In genomic region chr7:126487052-126487483, GRCm38 (mm10) we compare ENCODE assay signal across 8 mouse cellular contexts. TPM values are rescaled to one million over a fixed set of nuclear protein-coding genes. Genes with fewer than 3 reads are reported as not detected.
A peak's percentile ranks its signal among the peaks of the same experiment; 100 is the strongest.
DNase-seq lines count a peak whose midpoint lies in the region; ATAC-seq and TF ChIP-seq lines count a peak whose summit lies in the region.

Gene Tufm, plus strand, starts transcription at chr7:126487361.

- peak; percentile 72 for ATAC-seq in erythroblast, adult 5-6 weeks (replicated peaks; ENCODE audit: low FRiP score, poor library complexity, severe bottlenecking)
- ATAC-seq in heart, embryonic 11.5 days (replicated peaks; ENCODE audit: insufficient number of reproducible peaks, low FRiP score, low TSS enrichment): peak; percentile 85
- peak; percentile 92 for ATAC-seq in kidney, postnatal 0 days (replicated peaks; ENCODE audit: low FRiP score, low read depth)
- ATAC-seq in liver, embryonic 11.5 days (replicated peaks; ENCODE audit: low FRiP score): peak; percentile 87
- ATAC-seq in stomach, embryonic 14.5 days (ENCODE audit: insufficient number of reproducible peaks, insufficient read depth, low FRiP score, low read depth): peak; percentile 90

- H3K27ac ChIP-seq in heart, embryonic 11.5 days (ENCODE audit: low read depth, low read length): peak within 1 kb of the TSS; percentile 51
- H3K27ac ChIP-seq in kidney, postnatal 0 days: peak within 1 kb of the TSS; percentile 55
- H3K27ac ChIP-seq in liver, embryonic 11.5 days (ENCODE audit: low read depth, low read length): peak within 1 kb of the TSS; percentile 67
- H3K27ac ChIP-seq in stomach, embryonic 14.5 days (ENCODE audit: low read length): peak within 1 kb of the TSS; percentile 79

- H3K27me3 ChIP-seq in heart, embryonic 11.5 days (ENCODE audit: control insufficient read depth, insufficient read depth, low read length): no peaks in the 10 kb centered on the region
- no peaks in the 10 kb centered on the region for H3K27me3 ChIP-seq in kidney, postnatal 0 days (ENCODE audit: insufficient read depth, low read length)
- no peaks in the 10 kb centered on the region for H3K27me3 ChIP-seq in liver, embryonic 11.5 days (replicated peaks; ENCODE audit: control insufficient read depth, insufficient read depth, low read length)
- no peaks in the 10 kb centered on the region for H3K27me3 ChIP-seq in stomach, embryonic 14.5 days (ENCODE audit: control insufficient read depth, insufficient read depth, low read length)

- peak; percentile 66 for TF ChIP-seq CTCF in kidney, postnatal 0 days (IDR thresholded peaks at IDR 0.05; ENCODE audit: low read depth)

- H3K4me1 ChIP-seq in heart, embryonic 11.5 days (ENCODE audit: control insufficient read depth, insufficient read depth, low read length): 0 out of 2 replicates have a peak, but pooled peaks cover 4% of the 10 kb centered on the region
- H3K4me1 ChIP-seq in kidney, postnatal 0 days (replicated peaks; ENCODE audit: insufficient read depth, low read length): peaks cover 6% of the 10 kb centered on the region; the same call in 1 of the 2 replicates
- peaks cover 6% of the 10 kb centered on the region for H3K4me1 ChIP-seq in liver, embryonic 11.5 days (replicated peaks; ENCODE audit: control insufficient read depth, insufficient read depth, low read length)
- 0 out of 2 replicates have a peak, but pooled peaks cover 8% of the 10 kb centered on the region for H3K4me1 ChIP-seq in stomach, embryonic 14.5 days (ENCODE audit: control insufficient read depth, insufficient read depth, low read length)

- peak within 1 kb of the TSS; percentile 67 for H3K4me3 ChIP-seq in heart, embryonic 11.5 days (ENCODE audit: low read depth, low read length)
- peak within 1 kb of the TSS; percentile 61 for H3K4me3 ChIP-seq in kidney, postnatal 0 days (replicated peaks; ENCODE audit: low read depth, low read length)
- peak within 1 kb of the TSS; percentile 72 for H3K4me3 ChIP-seq in liver, embryonic 11.5 days (ENCODE audit: low read depth, low read length)
- peak within 1 kb of the TSS; percentile 59 for H3K4me3 ChIP-seq in stomach, embryonic 14.5 days (ENCODE audit: low read depth, low read length)

- peak; percentile 91 to 92 for DNase-seq in B cell, adult 2 months
- DNase-seq in brain, adult 2 months (ENCODE audit: low read depth, low spot score): peak; percentile 100
- DNase-seq in kidney, postnatal 0 days (ENCODE audit: low spot score): peak; percentile 100
- peak; percentile 92 for DNase-seq in liver, embryonic 11.5 days (ENCODE audit: low spot score)
- peak; percentile 79 for DNase-seq in naive thymus-derived CD4-positive, alpha-beta T cell, adult 2 months (ENCODE audit: low read depth)

- H3K9me3 ChIP-seq in heart, embryonic 11.5 days (replicated peaks; ENCODE audit: control insufficient read depth, low read length): no peaks in the 10 kb centered on the region
- H3K9me3 ChIP-seq in kidney, postnatal 0 days (replicated peaks; ENCODE audit: low read length): no peaks in the 10 kb centered on the region
- no peaks in the 10 kb centered on the region for H3K9me3 ChIP-seq in liver, embryonic 11.5 days (ENCODE audit: control insufficient read depth, low read length)
- no peaks in the 10 kb centered on the region for H3K9me3 ChIP-seq in stomach, embryonic 14.5 days (ENCODE audit: control insufficient read depth, low read depth, low read length)

- H3K36me3 ChIP-seq in heart, embryonic 11.5 days (ENCODE audit: control insufficient read depth, insufficient read depth, low read length): peaks cover 10% of the 10 kb centered on the region
- H3K36me3 ChIP-seq in kidney, postnatal 0 days (ENCODE audit: insufficient read depth, low read length): peaks cover 17% of the 10 kb centered on the region; the same call in 1 of the 2 replicates
- H3K36me3 ChIP-seq in liver, embryonic 11.5 days (ENCODE audit: control insufficient read depth, insufficient read depth, low read length): peaks cover 4% of the 10 kb centered on the region
- peaks cover 20% of the 10 kb centered on the region for H3K36me3 ChIP-seq in stomach, embryonic 14.5 days (ENCODE audit: control insufficient read depth, insufficient read depth, low read length)

- under 1% methylated on average over 32 of the region's 32 CpGs for WGBS in heart, embryonic 11.5 days (ENCODE audit: insufficient replicate concordance)
- WGBS in kidney, postnatal 0 days: under 1% methylated on average over 32 of the region's 32 CpGs
- WGBS in liver, embryonic 11.5 days: under 1% methylated on average over 32 of the region's 32 CpGs
- WGBS in stomach, embryonic 14.5 days: under 1% methylated on average over 32 of the region's 32 CpGs

- peak within 1 kb of the TSS; percentile 64 for H3K9ac ChIP-seq in heart, embryonic 11.5 days (ENCODE audit: low read depth, low read length)
- peak within 1 kb of the TSS; percentile 75 for H3K9ac ChIP-seq in kidney, postnatal 0 days (ENCODE audit: low read depth, low read length)
- peak within 1 kb of the TSS; percentile 76 for H3K9ac ChIP-seq in liver, embryonic 11.5 days (ENCODE audit: low read depth, low read length)
- H3K9ac ChIP-seq in stomach, embryonic 14.5 days (replicated peaks; ENCODE audit: low read depth, low read length): peak within 1 kb of the TSS; percentile 67

- H3K4me2 ChIP-seq in heart, embryonic 11.5 days: peak within 1 kb of the TSS; percentile 82
- H3K4me2 ChIP-seq in kidney, postnatal 0 days (ENCODE audit: low read length): peak within 1 kb of the TSS; percentile 89
- peak within 1 kb of the TSS; percentile 94 for H3K4me2 ChIP-seq in liver, embryonic 11.5 days
- peak within 1 kb of the TSS; percentile 95 for H3K4me2 ChIP-seq in stomach, embryonic 14.5 days (replicated peaks; ENCODE audit: low read depth, low read length)

RNA-seq across cellular contexts. Expression of gene Tufm, which starts in this region (rescaled TPM):
- total RNA-seq in erythroblast, adult 5-6 weeks (2015; ENCODE audit: low replicate concordance): 11.3 and 12.5 TPM in 2 replicates
- 7.3 and 8.2 TPM in 2 replicates for total RNA-seq in erythroblast, adult 5-6 weeks (2017; ENCODE audit: low replicate concordance)
- 167 and 187 TPM in 2 replicates for polyA plus RNA-seq in heart, embryonic 11.5 days (2014; fragmentation: Nextera tagmentation; extraction: Ambion mirVana)
- 117 and 134 TPM in 2 replicates for polyA plus RNA-seq in kidney, postnatal 0 days (2015; fragmentation: Nextera tagmentation; extraction: Ambion mirVana)
- polyA plus RNA-seq in liver, embryonic 11.5 days (2014; fragmentation: Nextera tagmentation; extraction: Ambion mirVana): 193 and 211 TPM in 2 replicates
- 134 and 144 TPM in 2 replicates for polyA plus RNA-seq in stomach, embryonic 14.5 days (2014; fragmentation: Nextera tagmentation; extraction: Ambion mirVana)

Comparison
In these comparisons a context has a peak if more than half of its experiments do, and no peak if none do; other contexts are left out.
1. Peak in every context shown above with its lines: DNase-seq, ATAC-seq, H3K4me3 ChIP-seq and H3K27ac ChIP-seq.